Mouse (Mus musculus) forebrain, embryonic 16.5 days (tissue): ENCODE data around the gene She. TPM values are rescaled to one million over a fixed set of nuclear protein-coding genes. Genes with fewer than 3 reads are reported as not detected.

Experiments
- ATAC-seq: fragments of 200-750 bp; cut with Nextera tagmentation; 2 replicates; pipeline ENCODE4 v1.8.0; 2017; ENCODE audit warnings: mild to moderate bottlenecking, moderate library complexity
- H3K27ac ChIP-seq: fragments of 300-500 bp; sonication (generic); 2 replicates; pipeline ENCODE4 v1.5.1; 2014; ENCODE audit warnings: low read length, control low read depth
- H3K27me3 ChIP-seq: fragments of 300-500 bp; sonication (generic); replicated peaks from 2 replicates; pipeline ENCODE4 v1.6.1; 2014; ENCODE audit warnings: low read length; ENCODE audit not compliant: control insufficient read depth, insufficient read depth
- H3K36me3 ChIP-seq: fragments of 300-500 bp; sonication (generic); 2 replicates; pipeline ENCODE4 v1.6.1; 2014; ENCODE audit not compliant: control insufficient read depth, insufficient read depth
- H3K4me1 ChIP-seq: fragments of 300-500 bp; sonication (generic); replicated peaks from 2 replicates; pipeline ENCODE4 v1.6.1; 2014; ENCODE audit warnings: low read length; ENCODE audit not compliant: control insufficient read depth, insufficient read depth
- H3K4me2 ChIP-seq: fragments of 300-500 bp; sonication (generic); 2 replicates; pipeline ENCODE4 v1.6.1; 2014; ENCODE audit warnings: mild to moderate bottlenecking, low read length, control low read depth
- H3K4me3 ChIP-seq: fragments of 300-500 bp; sonication (generic); replicated peaks from 2 replicates; pipeline ENCODE4 v1.5.1; 2014; ENCODE audit warnings: mild to moderate bottlenecking, low read length, control low read depth
- H3K9ac ChIP-seq: fragments of 300-500 bp; sonication (generic); replicated peaks from 2 replicates; pipeline ENCODE4 v1.6.1; 2014; ENCODE audit warnings: low read depth, low read length, control low read depth
- H3K9me3 ChIP-seq: fragments of 300-500 bp; sonication (generic); 2 replicates; pipeline ENCODE4 v1.6.1; 2016; ENCODE audit warnings: low read length; ENCODE audit not compliant: control insufficient read depth
- WGBS: fragments of 180-500 bp; shearing (Covaris S2); extraction: QIAGEN DNeasy Blood & Tissue Kit; methylation state at CpG from one replicate; pipeline ENCODE4 v1.1.7; 2014; 5-methylcytosine and 5-hydroxymethylcytosine counted together
- polyA plus RNA-seq: library from polyadenylated mRNA; unstranded; fragments of >200 nt; fragmentation: Nextera tagmentation; extraction: Ambion mirVana; gene quantifications from 2 replicates; pipeline ENCODE4 v1.2.1, GENCODE M21; 2015

Gene She
- polyA plus RNA-seq, 1 experiment from 2014 or later, result 1.4 TPM

DNA sequence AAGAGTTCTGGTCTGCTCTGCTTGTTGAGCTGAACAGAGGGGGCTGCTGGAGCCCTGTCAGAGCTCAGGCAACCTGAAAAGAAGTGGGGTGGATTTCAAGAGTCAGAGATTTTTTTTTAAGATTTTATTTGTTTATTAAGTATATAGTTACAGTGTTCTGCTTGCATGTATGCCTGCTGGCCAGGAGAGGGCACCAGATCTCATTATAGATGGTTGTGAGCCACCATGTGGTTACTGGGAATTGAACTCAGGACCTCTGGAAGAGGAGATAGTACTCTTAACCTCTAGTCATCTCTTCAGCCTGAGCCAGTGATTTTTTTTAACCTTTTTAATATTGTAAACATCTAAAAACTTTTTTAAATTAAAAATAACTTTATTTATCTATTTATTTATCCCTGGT lies 20.3 kb upstream of the She start:
- Histone ChIP-seq H3K27ac (no peak overlapping the region), H3K36me3 (no peaks in the 10 kb centered on the region), H3K4me1 (no peaks in the 10 kb centered on the region), H3K4me2 (no peak overlapping the region), H3K9ac (no peak overlapping the region), H3K27me3 (no peaks in the 10 kb centered on the region), H3K9me3 (peaks cover 6% of the 10 kb centered on the region), H3K4me3 (no peak overlapping the region)
- no peak for ATAC-seq

DNA sequence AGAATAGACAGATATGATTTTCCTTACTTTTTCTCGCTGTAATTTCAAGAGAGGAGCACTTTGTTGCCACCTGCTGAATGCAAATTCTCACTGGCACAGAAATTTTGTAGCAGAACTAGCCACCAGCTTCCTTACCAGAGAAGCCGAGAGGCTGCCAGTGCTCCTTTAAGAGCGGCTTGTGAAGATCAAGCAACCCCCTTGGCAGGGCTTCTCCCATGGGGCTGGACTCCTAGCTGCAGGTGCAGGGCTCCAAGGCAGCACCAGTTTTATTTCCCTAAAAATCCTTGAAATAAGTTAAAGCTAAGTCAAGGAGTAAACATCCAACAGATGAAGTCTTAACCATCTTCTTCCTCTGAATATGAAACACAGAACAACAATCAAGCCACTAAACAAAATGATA lies 19.0 kb upstream of the She start:
- no peak for ATAC-seq
- no peak overlapping the region for H3K9ac ChIP-seq
- no peak overlapping the region for H3K4me3 ChIP-seq
- no peak overlapping the region for H3K4me2 ChIP-seq
- no peak overlapping the region for H3K27ac ChIP-seq
- peaks cover 6% of the 10 kb centered on the region for H3K9me3 ChIP-seq
- no peaks in the 10 kb centered on the region for H3K36me3 ChIP-seq
- no peaks in the 10 kb centered on the region for H3K27me3 ChIP-seq
- 73% methylated on average over 3 of the region's 3 CpGs for WGBS
- H3K4me1 ChIP-seq, result no peaks in the 10 kb centered on the region

DNA sequence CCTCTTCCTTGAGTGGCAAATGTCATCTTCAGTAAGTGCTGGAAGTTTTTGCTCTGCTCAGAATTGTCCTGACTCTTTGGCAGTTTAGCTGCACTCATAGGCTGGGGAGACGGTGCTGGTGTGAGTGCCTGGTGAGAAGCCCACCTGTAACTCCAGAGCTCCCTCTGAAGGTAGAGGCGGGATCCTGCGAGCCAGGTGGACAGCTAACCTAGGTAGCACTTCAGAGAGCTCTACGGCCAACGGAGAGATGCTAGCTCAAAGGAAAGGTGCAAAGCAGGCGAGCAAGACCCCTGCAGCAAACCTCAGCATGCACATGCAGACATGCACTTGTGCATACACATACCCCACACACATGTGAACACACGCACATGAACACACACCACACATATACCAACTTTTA lies 17.1 kb upstream of the She start:
- no peak for ATAC-seq
- no peak overlapping the region for H3K4me3 ChIP-seq
- H3K9me3 ChIP-seq, result peaks cover 6% of the 10 kb centered on the region
- H3K4me1 ChIP-seq, result no peaks in the 10 kb centered on the region
- no peak overlapping the region for H3K4me2 ChIP-seq
- 77% methylated on average over 7 of the region's 7 CpGs for WGBS
- H3K27ac ChIP-seq, result no peak overlapping the region
- no peaks in the 10 kb centered on the region for H3K36me3 ChIP-seq
- no peaks in the 10 kb centered on the region for H3K27me3 ChIP-seq
- H3K9ac ChIP-seq, result no peak overlapping the region

DNA sequence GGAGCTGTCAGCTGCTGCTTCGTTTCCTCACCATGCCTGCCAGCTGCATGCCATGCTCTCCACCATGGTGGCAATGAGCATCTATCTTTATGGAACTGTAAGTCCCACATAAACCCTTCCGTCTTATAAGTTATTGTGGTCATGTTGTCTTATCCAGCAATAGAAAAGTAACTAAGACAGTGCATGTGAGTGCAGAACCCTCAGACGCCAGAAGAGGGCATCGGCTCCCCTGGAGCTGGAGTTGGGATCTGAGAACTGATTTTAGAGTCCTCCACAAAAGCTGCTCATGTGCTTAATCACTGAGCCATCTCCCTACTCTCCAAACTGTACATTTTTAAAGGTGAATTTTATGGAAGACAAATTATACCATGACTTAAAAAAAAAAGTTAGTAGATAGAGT lies 14.1 kb upstream of the She start:
- Histone ChIP-seq H3K9ac (no peak overlapping the region), H3K36me3 (no peaks in the 10 kb centered on the region), H3K4me3 (no peak overlapping the region), H3K4me1 (no peaks in the 10 kb centered on the region), H3K9me3 (no peaks in the 10 kb centered on the region), H3K4me2 (no peak overlapping the region), H3K27ac (no peak overlapping the region), H3K27me3 (no peaks in the 10 kb centered on the region)
- 77% methylated on average over 4 of the region's 4 CpGs for WGBS
- no peak for ATAC-seq

DNA sequence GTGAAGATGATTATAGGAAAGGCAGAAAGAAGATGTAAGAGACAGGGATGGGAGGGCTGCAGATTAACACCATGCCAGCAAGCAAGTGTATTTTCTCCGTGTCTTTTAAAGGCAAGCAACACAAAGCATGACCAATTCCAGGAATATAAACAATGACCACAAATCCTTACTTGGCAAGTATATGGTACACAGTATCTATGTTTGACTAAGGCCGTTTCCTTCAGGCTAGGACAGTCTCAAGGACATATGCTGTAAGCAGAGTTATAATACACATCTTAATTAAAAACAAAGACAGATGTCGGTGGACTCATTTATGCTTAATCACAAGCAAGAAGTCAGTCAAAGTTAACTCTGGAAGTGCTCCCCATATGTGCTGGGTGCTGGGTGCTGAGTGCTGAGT lies 12.6 kb upstream of the She start:
- no peak overlapping the region for H3K27ac ChIP-seq
- no peak overlapping the region for H3K9ac ChIP-seq
- ATAC-seq, result no peak
- no peak overlapping the region for H3K4me2 ChIP-seq
- H3K4me1 ChIP-seq, result no peaks in the 10 kb centered on the region
- H3K36me3 ChIP-seq, result no peaks in the 10 kb centered on the region
- H3K9me3 ChIP-seq, result no peaks in the 10 kb centered on the region
- 67% methylated on average over 3 of the region's 3 CpGs for WGBS
- H3K27me3 ChIP-seq, result no peaks in the 10 kb centered on the region
- no peak overlapping the region for H3K4me3 ChIP-seq

DNA sequence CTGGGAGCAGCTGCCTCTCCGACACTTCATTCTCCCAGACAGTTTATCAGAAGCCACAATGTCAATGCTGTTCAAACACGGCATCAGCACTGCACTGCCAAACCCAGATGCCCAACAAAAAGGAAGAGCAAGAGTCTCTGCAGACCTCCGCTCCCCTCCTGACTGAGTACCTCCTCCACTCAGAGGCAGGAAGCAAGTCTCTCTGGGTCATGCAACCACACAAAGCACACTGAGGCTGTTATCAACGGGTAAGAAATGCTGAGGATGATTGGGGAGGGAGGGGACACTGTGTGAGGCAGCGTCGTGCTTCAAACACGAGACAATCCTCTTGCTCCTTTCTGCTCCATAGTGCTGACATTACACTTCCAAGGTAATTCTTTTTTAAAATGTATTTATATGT lies 11.3 kb upstream of the She start:
- Histone ChIP-seq H3K4me1 (no peaks in the 10 kb centered on the region), H3K27ac (no peak overlapping the region), H3K9ac (no peak overlapping the region), H3K36me3 (no peaks in the 10 kb centered on the region), H3K9me3 (no peaks in the 10 kb centered on the region), H3K27me3 (no peaks in the 10 kb centered on the region), H3K4me3 (no peak overlapping the region), H3K4me2 (no peak overlapping the region)
- 75% methylated on average over 7 of the region's 7 CpGs for WGBS
- ATAC-seq, result no peak

DNA sequence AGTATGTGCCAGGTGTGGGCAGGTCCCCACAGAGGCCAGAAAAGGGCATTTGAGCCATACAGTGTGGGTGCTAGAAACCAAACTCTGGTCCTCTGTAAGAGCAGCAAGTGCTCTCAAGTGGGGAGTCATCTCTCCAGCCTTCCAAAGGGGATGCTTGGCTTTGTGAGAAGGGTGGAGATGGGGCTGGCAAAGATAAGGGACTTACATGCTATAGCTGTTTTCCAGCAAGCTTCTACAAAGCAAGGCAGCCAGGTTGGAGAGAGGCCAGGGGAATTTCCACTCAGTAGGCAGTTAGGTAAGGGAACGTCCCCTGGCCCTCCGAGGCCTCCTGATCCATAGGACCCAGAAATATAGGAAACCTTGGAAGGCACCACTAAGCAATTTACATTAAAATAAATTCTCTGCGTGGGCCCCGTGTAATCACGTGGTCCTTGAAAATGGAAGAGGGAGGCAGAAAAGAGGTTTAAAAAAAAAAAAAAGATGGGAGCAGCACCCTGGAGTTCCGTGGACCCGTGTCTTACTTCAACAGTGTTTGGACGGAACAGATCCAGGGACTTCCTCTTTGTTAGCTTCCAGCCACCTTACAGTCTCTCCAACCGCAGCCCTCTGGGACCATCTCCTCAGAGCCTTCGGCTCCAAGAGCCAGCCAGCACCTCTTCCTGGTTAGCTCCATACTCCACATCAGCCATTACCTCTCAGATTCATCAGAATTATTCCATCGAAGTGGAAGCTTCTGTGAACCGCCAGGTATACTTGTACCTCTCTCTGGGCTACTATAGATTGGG lies 10.7 kb upstream of the She start:
- ATAC-seq, result no peak
- no peaks in the 10 kb centered on the region for H3K27me3 ChIP-seq
- no peaks in the 10 kb centered on the region for H3K36me3 ChIP-seq
- no peaks in the 10 kb centered on the region for H3K4me1 ChIP-seq
- no peak overlapping the region for H3K9ac ChIP-seq
- no peak overlapping the region for H3K4me2 ChIP-seq
- H3K4me3 ChIP-seq, result no peak overlapping the region
- 82% methylated on average over 12 of the region's 12 CpGs for WGBS
- H3K27ac ChIP-seq, result no peak overlapping the region
- H3K9me3 ChIP-seq, result no peaks in the 10 kb centered on the region

DNA sequence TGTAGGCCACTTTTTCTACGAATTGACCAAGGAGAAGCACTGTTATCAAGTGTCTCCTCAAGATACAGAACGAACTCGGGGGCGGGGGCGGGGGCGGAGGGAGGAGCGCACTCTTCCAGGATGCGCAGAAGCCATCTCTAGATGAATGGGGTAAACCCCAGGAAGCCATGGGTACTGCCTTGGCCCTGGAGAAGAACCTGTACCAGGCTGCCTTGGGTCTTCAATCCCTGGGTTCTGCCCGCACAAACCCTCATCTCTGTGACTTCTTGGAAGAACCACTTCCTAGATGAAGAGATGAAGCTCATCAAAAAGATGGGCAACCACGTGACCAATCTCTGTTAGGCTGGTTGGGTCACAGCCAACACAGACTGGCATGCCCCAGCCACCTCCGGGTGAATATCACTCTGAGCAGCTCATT lies 10.1 kb upstream of the She start:
- Histone ChIP-seq H3K27me3 (no peaks in the 10 kb centered on the region), H3K4me1 (no peaks in the 10 kb centered on the region), H3K9ac (no peak overlapping the region), H3K36me3 (no peaks in the 10 kb centered on the region), H3K4me3 (no peak overlapping the region), H3K27ac (no peak overlapping the region), H3K4me2 (no peak overlapping the region), H3K9me3 (no peaks in the 10 kb centered on the region)
- WGBS, result 87% methylated on average over 11 of the region's 11 CpGs
- no peak for ATAC-seq

DNA sequence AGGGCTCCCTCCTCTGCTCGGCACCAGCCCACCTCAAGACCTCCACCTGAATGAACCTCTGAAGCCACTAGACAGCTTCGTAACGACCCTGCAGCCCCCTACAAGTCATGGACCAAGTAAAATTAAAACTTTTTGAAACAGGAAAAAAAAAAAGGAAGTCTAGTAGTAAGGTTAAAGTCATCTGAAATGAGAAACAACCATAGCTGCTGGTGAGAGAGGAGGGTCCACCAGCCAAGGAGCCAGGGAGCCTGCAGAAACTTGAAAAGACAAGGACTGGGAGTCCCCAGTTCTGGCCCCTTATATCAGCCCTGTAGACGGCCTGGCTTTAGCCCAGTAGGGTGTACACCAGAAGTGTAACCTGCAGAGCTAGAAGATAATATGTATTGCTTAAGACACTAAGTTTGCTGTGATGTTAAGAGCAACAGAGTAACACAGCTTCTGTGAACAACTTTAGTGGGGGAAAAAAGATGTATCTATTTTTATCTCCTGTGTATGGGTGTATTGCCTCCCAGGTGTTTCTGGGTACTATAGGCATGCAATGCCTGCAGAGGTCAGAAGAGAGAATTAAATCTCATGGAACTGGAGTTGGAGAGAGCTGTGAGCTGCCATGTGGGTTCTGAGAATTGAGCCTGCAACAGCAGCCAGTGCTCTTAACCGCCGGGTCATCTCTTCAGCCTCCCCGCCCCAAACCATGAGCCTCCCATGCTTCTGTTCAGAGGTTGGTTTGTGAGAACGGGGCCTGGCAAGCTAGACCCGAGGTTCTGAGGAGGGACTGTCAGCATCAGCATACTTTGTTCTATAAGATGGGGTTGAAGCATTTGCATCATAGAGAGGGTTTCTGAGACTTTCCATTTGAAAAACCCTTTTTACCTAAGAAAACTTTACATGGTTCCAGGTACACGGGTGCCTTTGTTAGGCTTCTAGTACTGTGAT lies 9.4 kb upstream of the She start:
- no peak overlapping the region for H3K9ac ChIP-seq
- 77% methylated on average over 10 of the region's 10 CpGs for WGBS
- ATAC-seq, result no peak
- no peaks in the 10 kb centered on the region for H3K36me3 ChIP-seq
- no peak overlapping the region for H3K4me3 ChIP-seq
- H3K4me2 ChIP-seq, result no peak overlapping the region
- no peaks in the 10 kb centered on the region for H3K9me3 ChIP-seq
- no peaks in the 10 kb centered on the region for H3K4me1 ChIP-seq
- no peak overlapping the region for H3K27ac ChIP-seq
- no peaks in the 10 kb centered on the region for H3K27me3 ChIP-seq
